Mouse (Mus musculus) limb, embryonic 11.5 days (tissue): ENCODE results near the gene Slc25a10. TPM values are rescaled to one million over a fixed set of nuclear protein-coding genes. Genes with fewer than 3 reads are reported as not detected.
A peak's percentile ranks its signal among the peaks of the same experiment; 100 is the strongest.

Experiments used
- ATAC-seq: fragments of 200-750 bp; cut with Nextera tagmentation; 2 replicates; pipeline ENCODE4 v1.8.0; 2017; ENCODE audit warnings: low read depth; ENCODE audit not compliant: insufficient number of reproducible peaks, low FRiP score, low TSS enrichment
- DNase-seq: peaks from one replicate; pipeline ENCODE4 v3.0.0-alpha.2; 2015; ENCODE audit warnings: low spot score
- H3K27ac ChIP-seq: fragments of 300-500 bp; sonication (generic); replicated peaks from 2 replicates; pipeline ENCODE4 v1.5.1; 2014; ENCODE audit warnings: low read depth, mild to moderate bottlenecking, low read length
- H3K27me3 ChIP-seq: fragments of 300-500 bp; sonication (generic); 2 replicates; pipeline ENCODE4 v1.6.1; 2014; ENCODE audit warnings: mild to moderate bottlenecking, low read length, mixed read lengths; ENCODE audit not compliant: control insufficient read depth, insufficient read depth
- H3K36me3 ChIP-seq: fragments of 300-500 bp; sonication (generic); 2 replicates; pipeline ENCODE4 v1.6.1; 2014; ENCODE audit warnings: mild to moderate bottlenecking, low read length, moderate library complexity, mixed read lengths; ENCODE audit not compliant: control insufficient read depth, insufficient read depth
- H3K4me1 ChIP-seq: fragments of 300-500 bp; sonication (generic); 2 replicates; pipeline ENCODE4 v1.6.1; 2014; ENCODE audit warnings: low read length, mixed read lengths; ENCODE audit not compliant: control insufficient read depth, insufficient read depth
- H3K4me2 ChIP-seq: fragments of 300-500 bp; sonication (generic); 2 replicates; pipeline ENCODE4 v1.6.1; 2014; ENCODE audit warnings: low read depth, mild to moderate bottlenecking, moderate library complexity; ENCODE audit not compliant: severe bottlenecking
- H3K4me3 ChIP-seq: fragments of 300-500 bp; sonication (generic); 2 replicates; pipeline ENCODE4 v1.5.1; 2014; ENCODE audit warnings: low read depth, low read length
- H3K9ac ChIP-seq: fragments of 300-500 bp; sonication (generic); 2 replicates; pipeline ENCODE4 v1.6.1; 2014; ENCODE audit warnings: mild to moderate bottlenecking, low read length
- H3K9me3 ChIP-seq: fragments of 300-500 bp; sonication (generic); 2 replicates; pipeline ENCODE4 v1.6.1; 2016; ENCODE audit warnings: low read length; ENCODE audit not compliant: control insufficient read depth
- WGBS: fragments of 180-500 bp; shearing (Covaris S2); extraction: QIAGEN DNeasy Blood & Tissue Kit; methylation state at CpG from one replicate; pipeline ENCODE4 v1.1.7; 2014; 5-methylcytosine and 5-hydroxymethylcytosine counted together
- polyA plus RNA-seq: library from polyadenylated mRNA; unstranded; fragments of >200 nt; fragmentation: Nextera tagmentation; extraction: Ambion mirVana; gene quantifications from 2 replicates; pipeline ENCODE4 v1.2.1, GENCODE M21; 2014

Slc25a10 gene
- polyA plus RNA-seq, 1 experiment from 2014 or later: 57.8 TPM

- 85% methylated on average over 6 of the region's 6 CpGs for WGBS
- no peaks in the 10 kb centered on the region for H3K9me3 ChIP-seq
- DNase-seq (no peak), ATAC-seq (no peak)
- H3K4me2 ChIP-seq: no peak overlapping the region
- no peak overlapping the region for H3K4me3 ChIP-seq
- peaks cover 20% of the 10 kb centered on the region; the same call in 1 of the 2 replicates for H3K36me3 ChIP-seq
- no peaks in the 10 kb centered on the region for H3K27me3 ChIP-seq
- H3K4me1 ChIP-seq: no peaks in the 10 kb centered on the region
- H3K9ac ChIP-seq: no peak overlapping the region
- no peak overlapping the region for H3K27ac ChIP-seq
Observed at GRCm38 (mm10) chr11:120499894-120500293, 8.3 kb downstream of the Slc25a10 start.

- H3K4me3 ChIP-seq: no peak overlapping the region
- ATAC-seq: no peak
Observed at GRCm38 (mm10) chr11:120500357-120500756, 8.7 kb downstream of the Slc25a10 start.

GRCm38 (mm10) chr11:120501018-120501417 lies 9.4 kb downstream of the Slc25a10 start:
- H3K4me2 ChIP-seq: 0 out of 2 replicates have a peak overlapping the region, but pooled peaks have one; percentile 1
- no peak overlapping the region for H3K27ac ChIP-seq
- H3K9me3 ChIP-seq: no peaks in the 10 kb centered on the region
- no peak for DNase-seq
- ATAC-seq: no peak
- no peaks in the 10 kb centered on the region for H3K4me1 ChIP-seq
- H3K27me3 ChIP-seq: no peaks in the 10 kb centered on the region
- WGBS: 69% methylated on average over 6 of the region's 6 CpGs
- H3K9ac ChIP-seq: no peak overlapping the region
- H3K4me3 ChIP-seq: no peak overlapping the region
- peaks cover 12% of the 10 kb centered on the region; the same call in 1 of the 2 replicates for H3K36me3 ChIP-seq

More at GRCm38 (mm10) chr11:120500357-120500756, 8.7 kb downstream of the Slc25a10 start:
- Histone ChIP-seq H3K36me3 (peaks cover 18% of the 10 kb centered on the region; the same call in 1 of the 2 replicates), H3K4me2 (no peak overlapping the region), H3K9me3 (no peaks in the 10 kb centered on the region), H3K9ac (no peak overlapping the region), H3K27ac (no peak overlapping the region), H3K27me3 (no peaks in the 10 kb centered on the region), H3K4me1 (no peaks in the 10 kb centered on the region)
- DNase-seq: no peak
- WGBS: 24% methylated on average over 3 of the region's 3 CpGs

- Histone ChIP-seq H3K4me2 (no peak overlapping the region), H3K9me3 (no peaks in the 10 kb centered on the region), H3K4me3 (no peak overlapping the region), H3K27ac (no peak overlapping the region), H3K36me3 (peaks cover 8% of the 10 kb centered on the region; the same call in 1 of the 2 replicates), H3K4me1 (no peaks in the 10 kb centered on the region), H3K27me3 (no peaks in the 10 kb centered on the region), H3K9ac (no peak overlapping the region)
- DNase-seq (no peak), ATAC-seq (no peak)
- WGBS: 90% methylated on average over 4 of the region's 4 CpGs
Observed at GRCm38 (mm10) chr11:120501701-120502100, 10.1 kb downstream of the Slc25a10 start.

GRCm38 (mm10) chr11:120505661-120506060 lies 14.0 kb downstream of the Slc25a10 start:
- Histone ChIP-seq H3K9me3 (no peaks in the 10 kb centered on the region), H3K27ac (no peak overlapping the region), H3K36me3 (no peaks in the 10 kb centered on the region), H3K27me3 (no peaks in the 10 kb centered on the region), H3K9ac (no peak overlapping the region), H3K4me1 (peaks cover 4% of the 10 kb centered on the region; the same call in 1 of the 2 replicates), H3K4me3 (no peak overlapping the region), H3K4me2 (no peak overlapping the region)
- no peak for ATAC-seq
- 90% methylated on average over 3 of the region's 3 CpGs for WGBS
- no peak for DNase-seq

- Histone ChIP-seq H3K4me2 (no peak overlapping the region), H3K4me1 (peaks cover 5% of the 10 kb centered on the region; the same call in 1 of the 2 replicates), H3K27me3 (no peaks in the 10 kb centered on the region), H3K9ac (no peak overlapping the region), H3K36me3 (no peaks in the 10 kb centered on the region), H3K4me3 (no peak overlapping the region), H3K9me3 (no peaks in the 10 kb centered on the region), H3K27ac (no peak overlapping the region)
- ATAC-seq (no peak), DNase-seq (no peak)
- 60% methylated on average over 4 of the region's 4 CpGs for WGBS
Observed at GRCm38 (mm10) chr11:120506899-120507298, 15.3 kb downstream of the Slc25a10 start.

- no peaks in the 10 kb centered on the region for H3K9me3 ChIP-seq
- H3K27me3 ChIP-seq: no peaks in the 10 kb centered on the region
- H3K9ac ChIP-seq: no peak overlapping the region
- H3K4me2 ChIP-seq: no peak overlapping the region
- H3K36me3 ChIP-seq: no peaks in the 10 kb centered on the region
- ATAC-seq (no peak), DNase-seq (no peak)
- peaks cover 5% of the 10 kb centered on the region; the same call in 1 of the 2 replicates for H3K4me1 ChIP-seq
- no peak overlapping the region for H3K4me3 ChIP-seq
- no peak overlapping the region for H3K27ac ChIP-seq
- 80% methylated on average over 13 of the region's 13 CpGs for WGBS
Observed at GRCm38 (mm10) chr11:120507611-120508289, 16.1 kb downstream of the Slc25a10 start.

- no peak for DNase-seq
- no peak overlapping the region for H3K27ac ChIP-seq
- WGBS: 91% methylated on average over 9 of the region's 9 CpGs
- H3K4me1 ChIP-seq: peaks cover 5% of the 10 kb centered on the region; the same call in 1 of the 2 replicates
- no peak overlapping the region for H3K4me3 ChIP-seq
- ATAC-seq: no peak
- no peaks in the 10 kb centered on the region for H3K27me3 ChIP-seq
- no peak overlapping the region for H3K9ac ChIP-seq
- H3K36me3 ChIP-seq: no peaks in the 10 kb centered on the region
- H3K4me2 ChIP-seq: no peak overlapping the region
- H3K9me3 ChIP-seq: no peaks in the 10 kb centered on the region
Observed at GRCm38 (mm10) chr11:120508290-120508870, 16.7 kb downstream of the Slc25a10 start.
